Mouse (Mus musculus): ENCODE data around the gene Amigo2. TPM values are rescaled to one million over a fixed set of nuclear protein-coding genes. Genes with fewer than 3 reads are reported as not detected.

Amigo2 gene
- polyA plus RNA-seq, 1 experiment from 2014 or later = 3.2 TPM

DNA sequence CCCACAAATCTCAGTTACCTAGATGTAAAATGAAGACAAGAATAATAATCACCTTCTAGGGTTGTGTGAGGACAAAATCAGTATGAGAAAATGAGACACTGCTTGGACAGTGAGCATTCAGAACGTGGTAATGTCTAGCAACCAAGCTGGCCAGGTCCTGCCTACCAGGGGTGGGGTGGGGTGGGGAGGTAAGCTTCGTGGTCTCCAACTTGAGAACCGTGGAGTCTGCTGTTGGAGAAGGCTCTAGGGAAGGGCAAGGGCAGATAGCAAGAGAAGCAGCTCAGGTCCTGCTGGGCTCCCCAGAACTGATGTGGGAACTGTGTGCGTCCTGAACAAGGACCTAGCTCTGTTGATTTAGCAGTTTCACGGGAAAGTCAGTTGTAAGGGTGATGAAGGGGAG, 37.1 kb upstream of the Amigo2 start:
- 68% methylated on average over 5 of the region's 5 CpGs for WGBS
- DNase-seq (ENCODE audit: low spot score) = no peak
- no peak for ATAC-seq (replicated peaks; ENCODE audit: low FRiP score)
- Histone ChIP-seq H3K4me3 (ENCODE audit: low read depth, low read length) (no peak overlapping the region), H3K9ac (ENCODE audit: low read depth, low read length) (no peak overlapping the region), H3K27ac (ENCODE audit: low read depth, low read length) (no peak overlapping the region), H3K9me3 (ENCODE audit: control insufficient read depth, low read length) (no peaks in the 10 kb centered on the region), H3K4me2 (no peak overlapping the region), H3K27me3 (replicated peaks; ENCODE audit: control insufficient read depth, insufficient read depth, low read length) (no peaks in the 10 kb centered on the region), H3K36me3 (ENCODE audit: control insufficient read depth, insufficient read depth, low read length) (no peaks in the 10 kb centered on the region), H3K4me1 (replicated peaks; ENCODE audit: control insufficient read depth, insufficient read depth, low read length) (no peaks in the 10 kb centered on the region)

DNA sequence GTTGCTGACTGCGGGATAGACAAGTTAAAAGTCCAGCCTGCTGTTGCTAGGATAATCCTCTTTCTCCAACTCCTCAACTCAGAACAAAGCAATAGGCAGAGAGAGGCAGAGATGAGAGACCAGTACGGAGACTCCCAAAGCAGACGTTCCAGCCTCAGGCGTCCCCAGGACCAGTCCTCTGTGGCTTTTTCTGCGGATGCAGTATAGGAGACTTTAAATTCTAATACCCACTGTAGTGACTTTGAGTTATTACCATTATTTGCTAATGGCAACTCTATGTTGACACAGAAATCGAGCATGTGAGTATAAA, 35.4 kb upstream of the Amigo2 start:
- Histone ChIP-seq H3K4me1 (replicated peaks; ENCODE audit: control insufficient read depth, insufficient read depth, low read length) (no peaks in the 10 kb centered on the region), H3K27ac (ENCODE audit: low read depth, low read length) (no peak overlapping the region), H3K4me3 (ENCODE audit: low read depth, low read length) (no peak overlapping the region), H3K9me3 (ENCODE audit: control insufficient read depth, low read length) (no peaks in the 10 kb centered on the region), H3K27me3 (replicated peaks; ENCODE audit: control insufficient read depth, insufficient read depth, low read length) (no peaks in the 10 kb centered on the region), H3K36me3 (ENCODE audit: control insufficient read depth, insufficient read depth, low read length) (no peaks in the 10 kb centered on the region), H3K4me2 (no peak overlapping the region), H3K9ac (ENCODE audit: low read depth, low read length) (no peak overlapping the region)
- WGBS = 74% methylated on average over 6 of the region's 6 CpGs
- ATAC-seq (replicated peaks; ENCODE audit: low FRiP score) (no peak), DNase-seq (ENCODE audit: low spot score) (no peak)

DNA sequence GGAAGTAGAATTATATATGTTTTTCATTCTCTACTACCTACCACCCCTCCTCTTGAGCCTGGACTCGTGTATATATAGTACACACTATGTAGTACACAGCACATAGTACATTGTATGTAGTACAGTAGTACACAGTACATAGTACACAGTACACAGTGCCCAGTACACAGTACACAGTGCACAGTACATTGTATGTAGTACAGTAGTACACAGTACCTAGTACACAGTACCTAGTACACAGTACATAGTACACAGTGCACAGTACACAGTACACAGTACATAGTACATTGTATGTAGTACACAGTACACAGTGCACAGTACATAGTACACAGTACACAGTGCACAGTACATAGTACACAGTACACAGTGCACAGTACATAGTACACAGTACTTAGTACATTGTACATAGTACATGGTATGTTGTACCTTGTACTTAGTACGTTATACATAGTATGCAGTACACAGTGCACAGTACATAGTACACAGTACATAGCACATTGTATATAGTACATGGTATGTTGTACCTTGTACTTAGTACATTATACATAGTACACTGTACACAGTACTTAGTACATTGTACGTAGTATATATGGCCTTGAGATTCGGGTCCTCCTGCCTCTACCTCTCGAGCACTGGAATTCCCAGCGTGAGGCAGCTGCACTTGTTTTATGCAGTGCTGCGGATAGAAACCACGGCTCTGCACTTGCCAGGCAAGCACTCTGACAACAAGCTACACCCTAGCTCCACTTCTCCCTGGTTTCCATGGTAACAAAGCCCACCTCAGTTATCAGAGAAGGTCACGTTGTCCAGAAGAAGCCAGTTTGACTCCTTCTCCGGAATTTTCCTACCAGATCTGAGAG, 34.9 kb upstream of the Amigo2 start:
- H3K36me3 ChIP-seq (ENCODE audit: control insufficient read depth, insufficient read depth, low read length) = no peaks in the 10 kb centered on the region
- ATAC-seq (replicated peaks; ENCODE audit: low FRiP score) = no peak
- no peaks in the 10 kb centered on the region for H3K4me1 ChIP-seq (replicated peaks; ENCODE audit: control insufficient read depth, insufficient read depth, low read length)
- DNase-seq (ENCODE audit: low spot score) = no peak
- H3K27ac ChIP-seq (ENCODE audit: low read depth, low read length) = no peak overlapping the region
- H3K27me3 ChIP-seq (replicated peaks; ENCODE audit: control insufficient read depth, insufficient read depth, low read length) = no peaks in the 10 kb centered on the region
- no peak overlapping the region for H3K9ac ChIP-seq (ENCODE audit: low read depth, low read length)
- no peaks in the 10 kb centered on the region for H3K9me3 ChIP-seq (ENCODE audit: control insufficient read depth, low read length)
- WGBS = 62% methylated on average over 10 of the region's 10 CpGs
- H3K4me3 ChIP-seq (ENCODE audit: low read depth, low read length) = no peak overlapping the region
- H3K4me2 ChIP-seq = no peak overlapping the region

DNA sequence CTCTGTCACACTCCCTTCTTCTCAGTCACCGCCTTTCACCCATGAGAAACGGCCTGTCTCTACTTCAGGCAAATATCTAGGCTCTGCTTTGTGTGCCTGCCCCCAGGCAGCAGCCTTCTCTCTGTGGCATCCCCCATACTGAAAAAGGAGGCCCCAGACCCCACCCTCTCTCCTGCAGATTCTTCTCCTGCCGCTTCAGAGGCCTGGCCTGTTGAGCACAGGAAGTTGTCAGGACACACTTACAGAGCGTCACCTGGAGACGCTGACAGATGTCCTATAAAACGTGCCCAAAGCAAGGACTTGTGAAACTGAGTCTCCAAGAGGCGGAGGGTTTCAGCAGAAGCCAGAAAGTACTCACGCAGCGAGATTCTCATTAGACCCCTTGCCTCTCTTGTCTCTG, 33.7 kb upstream of the Amigo2 start:
- H3K4me3 ChIP-seq (ENCODE audit: low read depth, low read length) = no peak overlapping the region
- H3K9ac ChIP-seq (ENCODE audit: low read depth, low read length) = no peak overlapping the region
- WGBS = 57% methylated on average over 9 of the region's 9 CpGs
- H3K4me2 ChIP-seq = no peak overlapping the region
- H3K9me3 ChIP-seq (ENCODE audit: control insufficient read depth, low read length) = no peaks in the 10 kb centered on the region
- H3K27me3 ChIP-seq (replicated peaks; ENCODE audit: control insufficient read depth, insufficient read depth, low read length) = no peaks in the 10 kb centered on the region
- H3K27ac ChIP-seq (ENCODE audit: low read depth, low read length) = no peak overlapping the region
- no peak for DNase-seq (ENCODE audit: low spot score)
- no peaks in the 10 kb centered on the region for H3K36me3 ChIP-seq (ENCODE audit: control insufficient read depth, insufficient read depth, low read length)
- ATAC-seq (replicated peaks; ENCODE audit: low FRiP score) = no peak
- H3K4me1 ChIP-seq (replicated peaks; ENCODE audit: control insufficient read depth, insufficient read depth, low read length) = no peaks in the 10 kb centered on the region

DNA sequence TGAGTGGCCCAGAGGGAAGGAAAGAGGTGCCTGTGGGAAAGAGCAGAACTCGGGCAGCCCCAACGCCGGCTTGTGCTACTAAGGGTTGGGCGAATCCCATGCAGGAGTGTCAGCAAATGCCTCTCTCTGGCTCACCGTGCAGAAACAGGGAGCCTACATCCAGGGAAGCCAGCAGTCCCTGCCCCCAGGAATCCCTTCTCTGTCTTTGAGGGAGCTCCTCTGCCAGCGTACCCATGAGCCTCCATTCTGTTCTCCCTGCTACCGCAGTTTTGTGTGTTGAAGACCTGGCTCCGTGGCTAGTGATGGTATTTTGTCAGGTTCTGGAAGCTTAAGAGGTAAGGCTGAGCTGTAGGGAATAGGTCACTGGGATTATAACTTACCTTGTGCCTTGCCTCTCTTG, 33.0 kb upstream of the Amigo2 start:
- no peaks in the 10 kb centered on the region for H3K27me3 ChIP-seq (replicated peaks; ENCODE audit: control insufficient read depth, insufficient read depth, low read length)
- WGBS = 87% methylated on average over 8 of the region's 8 CpGs
- H3K36me3 ChIP-seq (ENCODE audit: control insufficient read depth, insufficient read depth, low read length) = no peaks in the 10 kb centered on the region
- ATAC-seq (replicated peaks; ENCODE audit: low FRiP score) (no peak), DNase-seq (ENCODE audit: low spot score) (no peak)
- no peak overlapping the region for H3K4me2 ChIP-seq
- no peak overlapping the region for H3K9ac ChIP-seq (ENCODE audit: low read depth, low read length)
- H3K27ac ChIP-seq (ENCODE audit: low read depth, low read length) = no peak overlapping the region
- no peak overlapping the region for H3K4me3 ChIP-seq (ENCODE audit: low read depth, low read length)
- no peaks in the 10 kb centered on the region for H3K9me3 ChIP-seq (ENCODE audit: control insufficient read depth, low read length)
- H3K4me1 ChIP-seq (replicated peaks; ENCODE audit: control insufficient read depth, insufficient read depth, low read length) = no peaks in the 10 kb centered on the region

DNA sequence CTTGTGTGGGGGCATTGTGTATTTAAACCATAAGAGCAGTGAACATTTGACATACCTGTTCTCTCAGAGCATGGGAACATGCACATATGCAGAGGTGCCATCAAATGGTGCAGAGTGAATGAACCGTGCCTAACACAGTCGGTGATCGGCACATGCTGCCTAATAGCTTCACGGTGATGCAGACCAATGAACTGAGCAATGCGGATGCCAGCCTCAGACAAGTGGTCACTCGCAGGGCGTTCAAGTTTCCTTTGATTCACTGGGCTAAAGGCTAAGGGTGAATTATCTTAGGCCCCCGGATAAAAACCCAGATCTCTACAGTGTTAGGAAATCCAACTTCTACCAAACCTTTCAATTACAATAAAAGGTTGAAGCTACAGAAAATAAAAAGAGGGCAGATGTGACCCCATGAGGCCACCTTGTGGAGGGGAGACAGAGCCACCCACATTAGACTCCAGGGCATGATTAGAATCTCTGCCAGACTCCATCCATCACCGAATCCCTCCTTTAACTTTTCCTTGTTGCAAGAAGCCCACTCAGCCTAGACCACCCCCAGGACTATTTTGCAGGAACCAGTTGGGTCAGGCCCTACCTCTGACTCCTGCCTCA, 31.4 kb upstream of the Amigo2 start:
- H3K9ac ChIP-seq (ENCODE audit: low read depth, low read length) = no peak overlapping the region
- H3K9me3 ChIP-seq (ENCODE audit: control insufficient read depth, low read length) = no peaks in the 10 kb centered on the region
- H3K4me1 ChIP-seq (replicated peaks; ENCODE audit: control insufficient read depth, insufficient read depth, low read length) = no peaks in the 10 kb centered on the region
- H3K27me3 ChIP-seq (replicated peaks; ENCODE audit: control insufficient read depth, insufficient read depth, low read length) = no peaks in the 10 kb centered on the region
- H3K27ac ChIP-seq (ENCODE audit: low read depth, low read length) = no peak overlapping the region
- 90% methylated on average over 9 of the region's 9 CpGs for WGBS
- no peaks in the 10 kb centered on the region for H3K36me3 ChIP-seq (ENCODE audit: control insufficient read depth, insufficient read depth, low read length)
- no peak overlapping the region for H3K4me2 ChIP-seq
- no peak for ATAC-seq (replicated peaks; ENCODE audit: low FRiP score)
- DNase-seq (ENCODE audit: low spot score) = no peak
- no peak overlapping the region for H3K4me3 ChIP-seq (ENCODE audit: low read depth, low read length)

DNA sequence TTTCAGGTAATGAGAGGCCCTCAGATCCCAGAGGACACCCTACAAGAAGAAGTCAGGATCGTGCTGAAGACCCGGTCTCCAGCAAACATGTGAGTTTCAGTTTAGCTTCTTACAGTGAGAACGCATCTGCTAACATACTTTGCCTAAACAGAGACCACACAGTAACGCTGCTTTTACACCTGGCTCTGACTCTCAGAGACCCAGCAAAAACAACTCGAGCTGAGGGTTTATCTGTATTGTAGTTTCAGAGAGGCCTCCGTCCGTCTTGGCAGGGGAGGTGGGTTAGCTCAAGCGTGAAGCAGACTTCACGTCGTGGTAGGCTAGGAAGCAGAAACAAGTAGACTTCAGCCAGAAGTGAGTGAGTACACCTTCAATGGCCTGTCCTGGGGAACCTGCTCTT, 30.2 kb upstream of the Amigo2 start:
- no peak overlapping the region for H3K4me2 ChIP-seq
- no peaks in the 10 kb centered on the region for H3K9me3 ChIP-seq (ENCODE audit: control insufficient read depth, low read length)
- DNase-seq (ENCODE audit: low spot score) (no peak), ATAC-seq (replicated peaks; ENCODE audit: low FRiP score) (no peak)
- no peak overlapping the region for H3K9ac ChIP-seq (ENCODE audit: low read depth, low read length)
- no peaks in the 10 kb centered on the region for H3K36me3 ChIP-seq (ENCODE audit: control insufficient read depth, insufficient read depth, low read length)
- no peak overlapping the region for H3K27ac ChIP-seq (ENCODE audit: low read depth, low read length)
- no peaks in the 10 kb centered on the region for H3K27me3 ChIP-seq (replicated peaks; ENCODE audit: control insufficient read depth, insufficient read depth, low read length)
- H3K4me1 ChIP-seq (replicated peaks; ENCODE audit: control insufficient read depth, insufficient read depth, low read length) = no peaks in the 10 kb centered on the region
- 82% methylated on average over 10 of the region's 10 CpGs for WGBS
- H3K4me3 ChIP-seq (ENCODE audit: low read depth, low read length) = no peak overlapping the region

DNA sequence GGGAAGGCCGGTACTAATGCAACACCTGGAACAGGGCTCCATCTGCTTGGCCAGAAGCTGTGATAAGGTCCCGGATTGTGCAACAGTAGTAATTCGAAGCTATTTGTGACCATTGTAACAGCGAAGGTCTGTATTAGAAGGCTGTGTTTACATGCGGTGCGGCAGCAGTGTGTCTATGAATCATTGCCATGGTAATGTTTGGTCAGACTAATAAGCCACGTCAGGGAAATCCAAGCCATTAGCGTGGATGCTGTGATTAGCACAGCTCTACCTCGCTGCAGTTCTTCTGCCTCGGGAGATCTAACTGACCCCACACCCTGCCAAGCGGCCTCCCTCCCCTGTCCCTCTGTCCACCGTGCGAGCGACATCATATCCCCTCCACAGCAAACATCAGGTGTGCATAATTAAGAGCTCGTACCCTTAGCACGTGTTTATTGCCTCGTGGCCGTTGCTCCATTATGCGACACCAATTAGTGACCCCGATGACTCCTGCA, 29.6 kb upstream of the Amigo2 start:
- Histone ChIP-seq H3K27me3 (replicated peaks; ENCODE audit: control insufficient read depth, insufficient read depth, low read length) (no peaks in the 10 kb centered on the region), H3K9me3 (ENCODE audit: control insufficient read depth, low read length) (no peaks in the 10 kb centered on the region), H3K4me2 (no peak overlapping the region), H3K4me3 (ENCODE audit: low read depth, low read length) (no peak overlapping the region), H3K36me3 (ENCODE audit: control insufficient read depth, insufficient read depth, low read length) (no peaks in the 10 kb centered on the region), H3K27ac (ENCODE audit: low read depth, low read length) (no peak overlapping the region), H3K9ac (ENCODE audit: low read depth, low read length) (no peak overlapping the region), H3K4me1 (replicated peaks; ENCODE audit: control insufficient read depth, insufficient read depth, low read length) (no peaks in the 10 kb centered on the region)
- no peak for DNase-seq (ENCODE audit: low spot score)
- no peak for ATAC-seq (replicated peaks; ENCODE audit: low FRiP score)
- WGBS = 77% methylated on average over 20 of the region's 20 CpGs
